Mouse (Mus musculus): ENCODE results near the gene Ubl3. TPM values are rescaled to one million over a fixed set of nuclear protein-coding genes. Genes with fewer than 3 reads are reported as not detected.

The Ubl3 gene
- polyA plus RNA-seq, 1 experiment from 2014 or later, result 68.1 TPM

GRCm38 (mm10) chr5:148558472-148558871 lies 5.9 kb upstream of the Ubl3 start:
- Histone ChIP-seq H3K4me3 (no peak overlapping the region), H3K9ac (no peak overlapping the region), H3K4me1 (peaks cover 13% of the 10 kb centered on the region), H3K4me2 (replicated peaks) (no peak overlapping the region), H3K36me3 (no peaks in the 10 kb centered on the region), H3K27me3 (peaks cover 17% of the 10 kb centered on the region), H3K9me3 (no peaks in the 10 kb centered on the region), H3K27ac (no peak overlapping the region)
- ATAC-seq (ENCODE audit: low FRiP score, low read depth), result no peak
- 91% methylated on average over 6 of the region's 6 CpGs for WGBS

GRCm38 (mm10) chr5:148556509-148556908 lies 3.9 kb upstream of the Ubl3 start:
- 80% methylated on average over 5 of the region's 5 CpGs for WGBS
- Histone ChIP-seq H3K27me3 (peaks cover 18% of the 10 kb centered on the region), H3K9ac (no peak overlapping the region), H3K9me3 (no peaks in the 10 kb centered on the region), H3K36me3 (no peaks in the 10 kb centered on the region), H3K4me2 (replicated peaks) (no peak overlapping the region), H3K4me3 (no peak overlapping the region), H3K27ac (no peak overlapping the region), H3K4me1 (peaks cover 13% of the 10 kb centered on the region)
- ATAC-seq (ENCODE audit: low FRiP score, low read depth), result no peak

DNA sequence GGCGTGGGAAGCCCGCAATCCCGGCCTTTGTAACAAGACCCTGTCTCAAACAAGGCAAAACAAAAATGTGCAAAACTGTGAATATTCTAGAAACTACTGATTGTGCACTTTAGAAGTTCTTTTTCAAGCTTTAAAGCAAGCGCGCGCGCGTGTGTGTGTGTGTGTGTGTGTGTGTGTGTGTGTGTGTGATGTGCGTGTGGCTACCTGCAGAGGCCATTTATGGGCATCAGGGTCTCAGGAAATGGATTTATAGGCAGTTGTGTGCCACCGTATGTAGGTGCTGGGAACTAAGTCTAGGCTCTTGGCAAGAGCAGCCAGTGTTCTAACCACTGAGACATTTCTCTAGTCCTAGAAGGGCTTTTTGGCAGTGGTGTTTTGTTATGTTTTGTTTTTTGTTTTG lies 2.6 kb upstream of the Ubl3 start:
- H3K9me3 ChIP-seq, result no peaks in the 10 kb centered on the region
- H3K27ac ChIP-seq, result no peak overlapping the region
- H3K36me3 ChIP-seq, result no peaks in the 10 kb centered on the region
- no peak for ATAC-seq (ENCODE audit: low FRiP score, low read depth)
- peaks cover 18% of the 10 kb centered on the region for H3K27me3 ChIP-seq
- H3K9ac ChIP-seq, result no peak overlapping the region
- peaks cover 21% of the 10 kb centered on the region for H3K4me1 ChIP-seq
- H3K4me3 ChIP-seq, result no peak overlapping the region
- 74% methylated on average over 10 of the region's 10 CpGs for WGBS
- H3K4me2 ChIP-seq (replicated peaks), result peak overlapping the region; percentile 44

DNA sequence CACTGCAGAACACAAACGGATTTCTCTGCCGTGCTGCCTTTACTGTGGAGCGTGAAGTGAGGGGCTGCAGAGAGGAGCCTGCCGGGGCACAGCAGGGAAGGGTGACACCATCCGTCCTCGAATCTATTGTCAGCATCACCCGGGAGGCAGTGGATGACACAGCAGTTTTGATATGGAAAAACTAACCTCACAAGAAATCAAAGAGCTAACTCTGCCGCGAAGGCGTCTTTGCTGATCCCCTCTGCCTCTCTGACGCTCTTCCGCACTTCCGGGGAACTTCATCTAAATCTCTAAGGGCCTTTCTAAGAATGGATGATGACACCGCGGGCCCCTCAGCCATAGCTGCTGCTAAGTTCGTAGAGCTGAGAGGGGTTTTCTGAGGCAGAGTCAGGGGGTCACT lies 2.1 kb upstream of the Ubl3 start:
- peak overlapping the region; percentile 44 for H3K4me2 ChIP-seq (replicated peaks)
- 0 out of 2 replicates have a peak overlapping the region, but pooled peaks have one; percentile 25 for H3K9ac ChIP-seq
- no peak overlapping the region for H3K27ac ChIP-seq
- H3K4me1 ChIP-seq, result peaks cover 25% of the 10 kb centered on the region
- no peak overlapping the region for H3K4me3 ChIP-seq
- ATAC-seq (ENCODE audit: low FRiP score, low read depth), result no peak
- H3K27me3 ChIP-seq, result peaks cover 18% of the 10 kb centered on the region
- H3K9me3 ChIP-seq, result no peaks in the 10 kb centered on the region
- WGBS, result 5% methylated on average over 16 of the region's 16 CpGs
- no peaks in the 10 kb centered on the region for H3K36me3 ChIP-seq

GRCm38 (mm10) chr5:148554242-148554641 lies 1.7 kb upstream of the Ubl3 start:
- peaks cover 18% of the 10 kb centered on the region for H3K27me3 ChIP-seq
- no peak overlapping the region for H3K27ac ChIP-seq
- ATAC-seq (ENCODE audit: low FRiP score, low read depth), result no peak
- 0 out of 2 replicates have a peak overlapping the region, but pooled peaks have one; percentile 25 for H3K9ac ChIP-seq
- H3K4me1 ChIP-seq, result peaks cover 30% of the 10 kb centered on the region
- no peaks in the 10 kb centered on the region for H3K36me3 ChIP-seq
- H3K4me2 ChIP-seq (replicated peaks), result peak overlapping the region; percentile 44
- no peak overlapping the region for H3K4me3 ChIP-seq
- no peaks in the 10 kb centered on the region for H3K9me3 ChIP-seq
- 22% methylated on average over 7 of the region's 7 CpGs for WGBS

DNA sequence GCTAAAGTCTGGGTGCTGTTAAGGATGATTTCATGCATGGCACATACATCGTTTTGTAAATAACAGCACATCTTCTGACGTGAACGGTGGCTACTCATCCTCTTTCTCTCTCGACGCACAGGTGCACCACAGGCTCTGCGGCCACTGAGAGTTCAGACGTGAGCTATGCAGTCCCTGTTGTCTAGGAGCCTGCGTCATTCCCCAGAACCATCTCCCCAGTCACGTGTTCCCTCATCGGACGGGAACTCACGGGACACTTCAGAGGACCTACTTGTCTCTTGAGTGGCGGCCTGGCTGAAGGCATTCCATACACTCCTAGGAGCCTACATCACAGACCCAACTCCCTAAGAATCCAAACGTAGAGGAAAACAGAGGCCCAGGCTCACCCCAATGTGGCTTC lies 1.1 kb upstream of the Ubl3 start:
- Histone ChIP-seq H3K4me1 (peaks cover 31% of the 10 kb centered on the region), H3K4me3 (no peak overlapping the region), H3K9ac (no peak overlapping the region), H3K4me2 (replicated peaks) (no peak overlapping the region), H3K36me3 (no peaks in the 10 kb centered on the region), H3K27me3 (peaks cover 18% of the 10 kb centered on the region), H3K9me3 (no peaks in the 10 kb centered on the region), H3K27ac (no peak overlapping the region)
- ATAC-seq (ENCODE audit: low FRiP score, low read depth), result no peak
- 37% methylated on average over 14 of the region's 14 CpGs for WGBS

- no peaks in the 10 kb centered on the region for H3K36me3 ChIP-seq
- peak overlapping the region; percentile 97 for H3K27ac ChIP-seq
- no peak for ATAC-seq (ENCODE audit: low FRiP score, low read depth)
- under 1% methylated on average over 17 of the region's 17 CpGs for WGBS
- H3K4me1 ChIP-seq, result peaks cover 50% of the 10 kb centered on the region
- H3K27me3 ChIP-seq, result peaks cover 18% of the 10 kb centered on the region
- H3K4me3 ChIP-seq, result peak overlapping the region; percentile 66
- H3K9me3 ChIP-seq, result no peaks in the 10 kb centered on the region
- peak overlapping the region; percentile 86 for H3K9ac ChIP-seq
- peak overlapping the region; percentile 87 for H3K4me2 ChIP-seq (replicated peaks)
Measured at GRCm38 (mm10) chr5:148551764-148552136, 839 bp downstream of the Ubl3 start.

DNA sequence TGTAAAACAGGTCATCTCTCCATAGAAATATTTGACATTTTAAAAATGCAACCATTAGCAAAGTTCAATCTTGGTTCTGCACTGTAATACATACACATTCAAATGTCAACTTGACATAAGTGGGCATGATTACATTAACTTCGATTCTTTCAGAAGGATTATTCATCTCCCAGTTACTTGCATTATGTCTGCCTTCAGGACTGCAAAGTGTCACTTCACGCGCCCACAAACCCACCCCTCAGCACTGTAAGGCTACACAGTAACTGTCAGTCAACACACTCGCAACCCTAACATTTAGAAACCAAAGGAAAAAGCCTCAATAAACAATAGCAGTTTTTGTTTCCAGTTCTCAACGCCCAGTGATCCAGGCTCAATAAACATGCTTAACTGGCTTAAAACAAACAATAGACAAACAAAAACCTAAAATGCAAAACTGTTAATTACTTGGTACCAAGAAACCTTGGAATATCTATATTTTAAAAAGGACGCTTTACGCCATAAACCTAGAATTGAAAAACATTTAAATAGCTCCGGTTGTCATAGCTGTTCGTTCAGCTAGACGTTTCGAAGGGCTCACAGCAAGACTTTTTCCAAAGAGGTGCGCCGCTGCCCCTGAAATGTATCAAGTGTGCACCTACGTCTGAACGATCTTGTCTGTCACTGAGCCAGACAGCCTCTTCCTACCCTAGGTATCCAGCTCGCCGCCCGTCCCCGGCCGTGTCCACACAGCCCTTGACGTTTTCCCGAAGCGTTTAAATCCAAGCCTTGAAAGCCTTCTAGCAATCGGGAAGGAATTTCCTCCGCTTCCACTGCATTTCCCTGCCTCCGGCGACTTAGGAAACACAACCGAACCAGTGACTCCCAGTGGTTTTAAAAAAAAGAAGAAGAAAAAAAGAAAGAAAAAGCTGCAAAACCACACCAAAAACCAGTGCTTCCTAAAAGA lies 1.5 kb downstream of the Ubl3 start:
- Histone ChIP-seq H3K9me3 (no peaks in the 10 kb centered on the region), H3K27ac (peak overlapping the region; percentile 97), H3K4me2 (replicated peaks) (peak overlapping the region; percentile 87), H3K27me3 (peaks cover 18% of the 10 kb centered on the region), H3K4me3 (peak overlapping the region; percentile 66), H3K4me1 (peaks cover 53% of the 10 kb centered on the region), H3K9ac (peak overlapping the region; percentile 86), H3K36me3 (no peaks in the 10 kb centered on the region)
- no peak for ATAC-seq (ENCODE audit: low FRiP score, low read depth)
- WGBS, result 1% methylated on average over 28 of the region's 28 CpGs

- Histone ChIP-seq H3K4me1 (peaks cover 57% of the 10 kb centered on the region), H3K36me3 (no peaks in the 10 kb centered on the region), H3K27me3 (peaks cover 18% of the 10 kb centered on the region), H3K4me3 (peak overlapping the region; percentile 66), H3K27ac (peak overlapping the region; percentile 40; the same call in 1 of the 2 replicates), H3K9ac (peak overlapping the region; percentile 86), H3K9me3 (no peaks in the 10 kb centered on the region), H3K4me2 (replicated peaks) (peak overlapping the region; percentile 87)
- WGBS, result 1% methylated on average over 6 of the region's 6 CpGs
- ATAC-seq (ENCODE audit: low FRiP score, low read depth), result no peak
Measured at GRCm38 (mm10) chr5:148550393-148550792, 2.2 kb downstream of the Ubl3 start.

DNA sequence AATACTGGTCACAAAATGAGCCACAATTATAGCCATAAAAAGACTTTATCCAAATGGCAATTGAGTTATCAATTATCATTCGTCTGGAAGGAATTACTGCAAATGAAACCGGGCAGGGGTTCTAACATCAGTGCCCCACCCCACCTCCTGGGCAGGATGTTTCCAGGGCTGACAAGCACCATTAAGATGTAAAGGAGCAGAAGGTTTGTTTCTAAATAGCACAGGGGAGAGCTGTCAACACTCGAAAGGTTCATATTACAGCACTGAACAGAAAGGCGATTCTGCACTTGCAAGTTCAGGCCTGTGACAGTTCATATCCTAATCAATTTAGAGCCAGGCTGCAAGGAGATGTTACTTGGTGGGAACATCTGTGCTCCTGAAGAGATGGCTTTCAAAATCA lies 3.3 kb downstream of the Ubl3 start:
- no peak for ATAC-seq (ENCODE audit: low FRiP score, low read depth)
- no peaks in the 10 kb centered on the region for H3K9me3 ChIP-seq
- peak overlapping the region; percentile 87 for H3K4me2 ChIP-seq (replicated peaks)
- H3K36me3 ChIP-seq, result no peaks in the 10 kb centered on the region
- WGBS, result 11% methylated on average over 4 of the region's 4 CpGs
- H3K27ac ChIP-seq, result no peak overlapping the region
- H3K9ac ChIP-seq, result no peak overlapping the region
- H3K27me3 ChIP-seq, result peaks cover 9% of the 10 kb centered on the region
- peaks cover 51% of the 10 kb centered on the region for H3K4me1 ChIP-seq
- peak overlapping the region; percentile 66; the same call in 1 of the 2 replicates for H3K4me3 ChIP-seq

GRCm38 (mm10) chr5:148548568-148548967 lies 4.0 kb downstream of the Ubl3 start:
- H3K4me1 ChIP-seq, result peaks cover 48% of the 10 kb centered on the region
- H3K4me2 ChIP-seq (replicated peaks), result peak overlapping the region; percentile 28

GRCm38 (mm10) chr5:148547870-148548456 lies 4.6 kb downstream of the Ubl3 start:
- Histone ChIP-seq H3K4me2 (replicated peaks) (peak overlapping the region; percentile 31), H3K4me3 (no peak overlapping the region), H3K27me3 (no peaks in the 10 kb centered on the region), H3K27ac (no peak overlapping the region), H3K4me1 (peaks cover 52% of the 10 kb centered on the region), H3K36me3 (no peaks in the 10 kb centered on the region), H3K9me3 (no peaks in the 10 kb centered on the region), H3K9ac (0 out of 2 replicates have a peak overlapping the region, but pooled peaks have one; percentile 4)
- ATAC-seq (ENCODE audit: low FRiP score, low read depth), result no peak
- WGBS, result 44% methylated on average over 10 of the region's 10 CpGs

More at GRCm38 (mm10) chr5:148548568-148548967, 4.0 kb downstream of the Ubl3 start:
- no peak overlapping the region for H3K9ac ChIP-seq
- H3K36me3 ChIP-seq, result no peaks in the 10 kb centered on the region
- no peak overlapping the region for H3K27ac ChIP-seq
- 69% methylated on average over 9 of the region's 9 CpGs for WGBS
- ATAC-seq (ENCODE audit: low FRiP score, low read depth), result no peak
- no peaks in the 10 kb centered on the region for H3K9me3 ChIP-seq
- peaks cover 2% of the 10 kb centered on the region for H3K27me3 ChIP-seq
- H3K4me3 ChIP-seq, result no peak overlapping the region

Measured in limb, embryonic 13.5 days (tissue).